Mouse (Mus musculus) cerebellum, adult 9-10 months (tissue): ENCODE data around the gene Olfr1323.

ENCODE experiments used
- DNase-seq: peaks from one replicate; pipeline ENCODE4 v3.0.0; 2022

Gene Olfr1323

GRCm38 (mm10) chrX:50019259-50019658 is at the start of gene Olfr1323:
Gene Olfr1323, minus strand, starts transcription at chrX:50019359.
- no peak for DNase-seq

DNA sequence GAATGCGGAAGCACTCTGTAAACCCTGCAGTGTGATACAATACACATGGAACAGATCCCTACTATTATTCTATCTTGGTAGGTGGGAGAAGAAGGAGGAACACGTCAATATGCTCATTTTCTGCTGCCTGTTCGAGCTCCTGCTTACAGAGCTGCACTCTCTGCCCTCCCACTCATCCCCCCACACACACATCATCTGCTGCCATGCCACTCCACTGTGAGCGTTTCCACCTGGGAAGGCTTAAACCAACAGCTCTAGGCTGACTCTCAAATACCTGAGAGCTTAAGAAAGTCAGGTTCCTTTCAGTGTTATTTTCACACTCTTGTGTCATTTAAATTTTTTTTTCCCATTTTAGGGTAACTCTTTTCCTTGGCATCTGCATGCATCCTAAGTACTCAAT is 6.9 kb downstream of the Olfr1323 start:
- DNase-seq = no peak
